Mouse (Mus musculus) MEL (cell line): ENCODE measurements around the gene A730015C16Rik. TPM values are rescaled to one million over a fixed set of nuclear protein-coding genes. Genes with fewer than 3 reads are reported as not detected.

Source experiments
- DNase-seq: peaks from one replicate; pipeline ENCODE4 v3.0.0; 2011; ENCODE audit warnings: low read depth, low spot score
- H3K27ac ChIP-seq: 2 replicates; pipeline ENCODE4 v1.5.1; 2012; ENCODE audit warnings: low read depth, mild to moderate bottlenecking, control low read depth, low read length, moderate library complexity; ENCODE audit not compliant: control insufficient read depth
- H3K27me3 ChIP-seq, 2 experiments: fragments of 150-350 bp in 1 of 2; sonication (generic) in 1 of 2; 2 replicates each; pipeline ENCODE4 v1.6.1; 2012; ENCODE audit warnings: low read length in 2 of 2, mild to moderate bottlenecking in 2 of 2, improper control_type of control experiment in 1 of 2, moderate library complexity in 1 of 2; ENCODE audit not compliant: insufficient read depth in 2 of 2, control insufficient read depth in 1 of 2
- H3K36me3 ChIP-seq, 2 experiments: 2 replicates each; pipeline ENCODE4 v1.6.1; 2012 to 2014; ENCODE audit warnings: low read length in 2 of 2, improper control_type of control experiment in 1 of 2, inconsistent platforms in 1 of 2, mild to moderate bottlenecking in 1 of 2; ENCODE audit not compliant: insufficient read depth in 2 of 2, control insufficient read depth in 1 of 2
- H3K4me1 ChIP-seq, 2 experiments: fragments of 150-350 bp in 1 of 2; sonication (generic) in 1 of 2; 2 replicates each; pipeline ENCODE4 v1.6.1; 2012; ENCODE audit warnings: low read length in 2 of 2, improper control_type of control experiment in 1 of 2, mild to moderate bottlenecking in 1 of 2; ENCODE audit not compliant: insufficient read depth in 2 of 2, control insufficient read depth in 1 of 2
- H3K4me3 ChIP-seq, 2 experiments: fragments of 150-350 bp in 1 of 2; sonication (generic) in 1 of 2; 2 replicates each; pipeline ENCODE4 v1.5.1; 2012; ENCODE audit warnings: low read depth in 2 of 2, low read length in 2 of 2, mild to moderate bottlenecking in 2 of 2, moderate library complexity in 2 of 2, control low read depth in 1 of 2, improper control_type of control experiment in 1 of 2; ENCODE audit not compliant: control insufficient read depth in 1 of 2, insufficient read depth in 1 of 2
- H3K79me2 ChIP-seq: 2 replicates; pipeline ENCODE4 v1.6.1; 2012; ENCODE audit warnings: mild to moderate bottlenecking, low read length, moderate library complexity; ENCODE audit not compliant: control insufficient read depth, poor library complexity, insufficient read depth
- H3K9ac ChIP-seq: 2 replicates; pipeline ENCODE4 v1.6.1; 2012; ENCODE audit warnings: low read depth, mild to moderate bottlenecking, control low read depth, low read length, moderate library complexity; ENCODE audit not compliant: control insufficient read depth, poor library complexity, severe bottlenecking
- H3K9me3 ChIP-seq: fragments of 150-350 bp; sonication (generic); replicated peaks from 2 replicates; pipeline ENCODE4 v1.6.1; 2012; ENCODE audit warnings: mild to moderate bottlenecking, low read length, improper control_type of control experiment, moderate library complexity; ENCODE audit not compliant: insufficient read depth
- CHD1 ChIP-seq: IDR thresholded peaks from 2 replicates; pipeline ENCODE4 v1.6.1; 2012; ENCODE audit warnings: low read depth, mild to moderate bottlenecking, inconsistent platforms, low read length, improper control_type of control experiment
- CHD2 ChIP-seq: IDR thresholded peaks from 2 replicates; pipeline ENCODE4 v1.6.1; 2011; ENCODE audit warnings: low read length, improper control_type of control experiment
- E2F4 ChIP-seq: IDR thresholded peaks from 2 replicates; pipeline ENCODE4 v1.6.1; 2011; ENCODE audit warnings: low read depth, low read length, improper control_type of control experiment, borderline replicate concordance
- ELF1 ChIP-seq: IDR thresholded peaks from 2 replicates; pipeline ENCODE4 v1.6.1; 2014; ENCODE audit warnings: low read depth, mild to moderate bottlenecking, inconsistent platforms, low read length, improper control_type of control experiment, moderate library complexity
- EP300 ChIP-seq, 2 experiments: IDR thresholded peaks; 2 replicates each; pipeline ENCODE4 v1.6.1; 2011; ENCODE audit warnings: improper control_type of control experiment in 2 of 2, low read length in 2 of 2, low read depth in 1 of 2, mild to moderate bottlenecking in 1 of 2
- ETS1 ChIP-seq: IDR thresholded peaks from 2 replicates; pipeline ENCODE4 v1.6.1; 2012; ENCODE audit warnings: low read depth, mild to moderate bottlenecking, inconsistent platforms, low read length, improper control_type of control experiment, moderate library complexity
- GATA1 ChIP-seq: IDR thresholded peaks from 2 replicates; pipeline ENCODE4 v1.6.1; 2011; ENCODE audit warnings: low read depth, low read length, improper control_type of control experiment
- HCFC1 ChIP-seq: IDR thresholded peaks from 2 replicates; pipeline ENCODE4 v1.6.1; 2012; ENCODE audit warnings: low read depth, mild to moderate bottlenecking, inconsistent platforms, low read length, improper control_type of control experiment, moderate library complexity
- KAT2A ChIP-seq: conservative IDR thresholded peaks from 2 replicates; pipeline ENCODE4 v1.6.1; 2012; ENCODE audit warnings: low read depth, low read length, improper control_type of control experiment, inconsistent platforms
- MAFK ChIP-seq: IDR thresholded peaks from 2 replicates; pipeline ENCODE4 v1.6.1; 2011; ENCODE audit warnings: low read depth, mild to moderate bottlenecking, low read length, improper control_type of control experiment, borderline replicate concordance
- MAX ChIP-seq: IDR thresholded peaks from 2 replicates; pipeline ENCODE4 v1.6.1; 2011; ENCODE audit warnings: low read length, improper control_type of control experiment
- MAZ ChIP-seq: IDR thresholded peaks from 2 replicates; pipeline ENCODE4 v1.6.1; 2012; ENCODE audit warnings: low read depth, mild to moderate bottlenecking, inconsistent platforms, low read length, improper control_type of control experiment
- MEF2A ChIP-seq: IDR thresholded peaks from 2 replicates; pipeline ENCODE4 v1.6.1; 2014; ENCODE audit warnings: low read depth, mild to moderate bottlenecking, inconsistent platforms, low read length, improper control_type of control experiment; ENCODE audit not compliant: poor library complexity, insufficient replicate concordance, severe bottlenecking; ENCODE audit errors: extremely low read depth
- MXI1 ChIP-seq: IDR thresholded peaks from 2 replicates; pipeline ENCODE4 v1.6.1; 2011; ENCODE audit warnings: mild to moderate bottlenecking, low read depth, low read length, improper control_type of control experiment
- MYB ChIP-seq: IDR thresholded peaks from 2 replicates; pipeline ENCODE4 v1.6.1; 2011; ENCODE audit warnings: mild to moderate bottlenecking, low read depth, low read length, improper control_type of control experiment
- MYC ChIP-seq: IDR thresholded peaks from 2 replicates; pipeline ENCODE4 v1.6.1; 2011; ENCODE audit warnings: low read depth, mild to moderate bottlenecking, low read length, improper control_type of control experiment, moderate library complexity
- NELFE ChIP-seq: IDR thresholded peaks from 2 replicates; pipeline ENCODE4 v1.6.1; 2011; ENCODE audit warnings: low read depth, low read length, improper control_type of control experiment
- NRF1 ChIP-seq: IDR thresholded peaks from 2 replicates; pipeline ENCODE4 v1.6.1; 2014; ENCODE audit warnings: low read depth, mild to moderate bottlenecking, inconsistent platforms, low read length, improper control_type of control experiment, moderate library complexity; ENCODE audit not compliant: poor library complexity, insufficient read depth, severe bottlenecking
- POLR2A ChIP-seq, 2 experiments: IDR thresholded peaks; 2 replicates each; pipeline ENCODE4 v1.6.1; 2011 to 2012; ENCODE audit warnings: low read length in 2 of 2, mild to moderate bottlenecking in 2 of 2, control low read depth in 1 of 2, improper control_type of control experiment in 1 of 2, low read depth in 1 of 2, moderate library complexity in 1 of 2; ENCODE audit not compliant: control insufficient read depth in 1 of 2, insufficient read depth in 1 of 2, poor library complexity in 1 of 2
- RCOR1 ChIP-seq: IDR thresholded peaks from 2 replicates; pipeline ENCODE4 v1.6.1; 2012; ENCODE audit warnings: low read depth, mild to moderate bottlenecking, inconsistent platforms, low read length, improper control_type of control experiment
- SIN3A ChIP-seq: IDR thresholded peaks from 2 replicates; pipeline ENCODE4 v1.6.1; 2012; ENCODE audit warnings: low read length, improper control_type of control experiment, inconsistent platforms
- TAL1 ChIP-seq: IDR thresholded peaks from 2 replicates; pipeline ENCODE4 v1.6.1; 2012; ENCODE audit warnings: mild to moderate bottlenecking, inconsistent platforms, low read length, moderate library complexity, mixed read lengths
- TBP ChIP-seq: IDR thresholded peaks from 2 replicates; pipeline ENCODE4 v1.8.0; 2011; ENCODE audit warnings: low read depth, low read length, improper control_type of control experiment
- USF1 ChIP-seq: IDR thresholded peaks from 2 replicates; pipeline ENCODE4 v1.6.1; 2014; ENCODE audit warnings: low read depth, mild to moderate bottlenecking, inconsistent platforms, low read length, improper control_type of control experiment, moderate library complexity
- USF2 ChIP-seq, 2 experiments: IDR thresholded peaks; 2 replicates each; pipeline ENCODE4 v1.6.1; 2011 to 2012; ENCODE audit warnings: improper control_type of control experiment in 2 of 2, low read length in 2 of 2, borderline replicate concordance in 1 of 2, inconsistent platforms in 1 of 2, low read depth in 1 of 2, mild to moderate bottlenecking in 1 of 2; ENCODE audit not compliant: insufficient read depth in 1 of 2
- ZNF384 ChIP-seq: IDR thresholded peaks from 2 replicates; pipeline ENCODE4 v1.6.1; 2012; ENCODE audit warnings: low read depth, mild to moderate bottlenecking, inconsistent platforms, low read length, improper control_type of control experiment
- polyA plus RNA-seq, 2 experiments: library from polyadenylated mRNA; stranded (reverse) in 1 of 2; unstranded in 1 of 2; fragments of >175 nt in 1 of 2; fragments of >200 nt in 1 of 2; gene quantifications; 2 replicates each; pipeline versions ENCODE4 v1.2.1 to v1.2.4; 2012; ENCODE audit warnings: low replicate concordance in 2 of 2, low read depth in 1 of 2; ENCODE audit not compliant: insufficient read length in 2 of 2, insufficient read depth in 1 of 2, missing spikeins in 1 of 2
- total RNA-seq: library from RNA; depleted of rRNA; stranded (reverse); fragments of 300-350 nt; gene quantifications from 2 replicates; pipeline ENCODE4 v1.2.3, GENCODE M21; 2012

Gene A730015C16Rik
- total and polyA plus RNA-seq, 3 experiments, result 0.56 to 11.6 TPM; not detected in 1

DNA sequence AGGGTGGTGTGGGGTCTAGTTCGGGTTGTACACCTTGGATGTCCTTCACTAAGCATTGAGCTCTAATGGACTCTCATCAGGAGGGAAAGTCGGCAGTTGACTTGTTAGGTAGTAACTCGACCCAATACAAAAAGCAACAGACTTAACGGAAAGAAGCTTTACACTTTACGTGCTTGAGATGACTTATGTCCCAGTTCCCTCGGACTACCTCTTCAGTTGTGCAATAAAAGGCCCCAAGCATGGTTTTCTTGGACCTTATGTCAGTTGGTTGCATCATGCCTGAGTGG lies 14.6 kb downstream of the A730015C16Rik start (continued):
- peak; percentile 55; the same call in 1 of the 2 replicates for TF ChIP-seq MYB
- TF ChIP-seq TAL1, result no peak
- TF ChIP-seq MXI1, result peak; percentile 59; the same call in 1 of the 2 replicates
- TF ChIP-seq MYC, result no peak
- no peak for TF ChIP-seq ELF1
- TF ChIP-seq RCOR1, result 0 out of 2 replicates have a peak, but pooled peaks have one; percentile 15
- no peak for TF ChIP-seq USF1
- TF ChIP-seq, all 39 proteins: peak for 13

DNA sequence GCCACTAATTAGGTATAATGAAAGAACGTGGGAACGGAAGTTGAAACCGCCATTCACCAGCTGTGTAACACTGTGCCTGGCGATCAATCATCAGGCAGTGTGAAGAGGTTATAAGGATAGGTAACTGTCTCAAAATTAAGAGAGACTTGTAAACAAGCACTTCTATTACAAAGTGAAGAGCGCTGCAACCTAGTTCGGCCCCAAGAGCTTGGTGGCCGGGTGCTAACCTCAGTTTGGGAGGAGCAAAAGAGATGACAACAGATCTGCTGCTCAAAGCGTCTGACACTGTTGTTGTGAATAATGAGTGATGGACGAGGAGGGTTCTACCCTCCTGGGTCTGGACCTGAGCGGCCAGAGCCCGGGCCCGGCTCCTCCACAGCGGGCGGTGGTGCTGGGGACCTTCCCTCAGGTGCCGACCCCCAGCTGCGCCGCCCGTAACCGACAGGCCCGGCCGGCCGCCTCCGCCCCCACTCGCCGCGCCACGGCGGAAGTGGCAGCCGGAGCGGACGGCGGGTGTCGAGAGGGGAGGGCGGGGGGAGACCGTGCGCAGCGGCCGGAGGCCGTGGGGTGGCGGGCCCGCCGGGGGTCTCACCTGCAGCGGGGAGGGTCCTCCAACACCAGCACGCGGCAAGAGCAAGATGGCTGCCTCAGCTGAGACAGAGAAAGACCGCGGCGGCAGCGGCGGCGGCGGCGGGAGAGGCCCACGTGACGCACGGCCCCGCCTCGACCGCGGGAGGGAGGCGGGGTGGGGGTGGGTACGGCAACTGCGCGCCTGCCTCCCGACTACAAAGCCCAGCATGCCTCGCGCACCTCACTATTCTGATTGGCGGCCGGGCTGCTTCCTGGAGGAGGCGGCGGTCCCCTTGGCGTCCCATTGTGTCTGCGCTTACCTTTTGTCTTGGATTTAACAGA lies 15.2 kb downstream of the A730015C16Rik start, which contains the start of gene Btf3l4:
TSS of gene Btf3l4 (minus strand) at position 699 of the 912 bp plus-strand sequence.
- no peaks in the 10 kb centered on the region for H3K9me3 ChIP-seq
- peaks cover 33% of the 10 kb centered on the region for H3K79me2 ChIP-seq
- H3K9ac ChIP-seq, result peak within 1 kb of the TSS; percentile 93
- peak; percentile 95 for DNase-seq
- H3K27ac ChIP-seq, result peak within 1 kb of the TSS; percentile 96
- H3K4me3 ChIP-seq, result peak within 1 kb of the TSS; percentile 79 to 88
- peaks cover 0 to 24% of the 10 kb centered on the region in 2 experiments; a peak in 2 of 4 replicates for H3K36me3 ChIP-seq
- no peaks in the 10 kb centered on the region for H3K27me3 ChIP-seq
- peak; percentile 90 for TF ChIP-seq HCFC1
- TF ChIP-seq NRF1, result peak; percentile 48; the same call in 1 of the 2 replicates
- TF ChIP-seq TBP, result peak; percentile 48; the same call in 1 of the 2 replicates
- no peak for TF ChIP-seq MYB
- TF ChIP-seq USF1, result peak; percentile 97
- no peak for TF ChIP-seq MEF2A
- TF ChIP-seq POLR2A (IDR thresholded peaks at IDR 0.05; ENCODE audit: control insufficient read depth in 1 of 2, insufficient read depth in 1 of 2, low read depth in 1 of 2, low read length in 2 of 2, poor library complexity in 1 of 2), result peak in 1 of 2 experiments; percentile 81; a peak in 3 of 4 replicates
- TF ChIP-seq SIN3A, result peak; percentile 81
- TF ChIP-seq ZNF384, result 0 out of 2 replicates have a peak, but pooled peaks have one; percentile 29
- peak; percentile 89 for TF ChIP-seq ELF1
- TF ChIP-seq NELFE, result peak; percentile 52; the same call in 1 of the 2 replicates
- peak; percentile 64; the same call in 1 of the 2 replicates for TF ChIP-seq KAT2A
- no peak for TF ChIP-seq E2F4
- TF ChIP-seq MAX, result peak; percentile 65
- peak; percentile 73 for TF ChIP-seq ETS1
- TF ChIP-seq MAFK, result no peak
- peak in 1 of 2 experiments; percentile 80; a peak in 2 of 4 replicates for TF ChIP-seq USF2 (IDR thresholded peaks at IDR 0.05; ENCODE audit: borderline replicate concordance in 1 of 2, insufficient read depth in 1 of 2, low read depth in 1 of 2, low read length in 2 of 2)
- TF ChIP-seq GATA1, result no peak
- peak; percentile 88 for TF ChIP-seq MAZ
- TF ChIP-seq EP300 (IDR thresholded peaks at IDR 0.05; ENCODE audit: low read depth in 1 of 2, low read length in 2 of 2), result 0 out of 4 replicates have a peak, but pooled peaks of 1 of the 2 experiments have one; percentile 7
- peak; percentile 67; the same call in 1 of the 2 replicates for TF ChIP-seq CHD1
- no peak for TF ChIP-seq CHD2
- peaks cover 5 to 9% of the 10 kb centered on the region in 2 experiments for H3K4me1 ChIP-seq
